Mouse (Mus musculus): Measurements from ENCODE around the gene Ero1l. TPM values are rescaled to one million over a fixed set of nuclear protein-coding genes. Genes with fewer than 3 reads are reported as not detected.

Ero1l gene
- polyA plus RNA-seq, 1 experiment from 2014 or later, result 31.0 TPM

DNA sequence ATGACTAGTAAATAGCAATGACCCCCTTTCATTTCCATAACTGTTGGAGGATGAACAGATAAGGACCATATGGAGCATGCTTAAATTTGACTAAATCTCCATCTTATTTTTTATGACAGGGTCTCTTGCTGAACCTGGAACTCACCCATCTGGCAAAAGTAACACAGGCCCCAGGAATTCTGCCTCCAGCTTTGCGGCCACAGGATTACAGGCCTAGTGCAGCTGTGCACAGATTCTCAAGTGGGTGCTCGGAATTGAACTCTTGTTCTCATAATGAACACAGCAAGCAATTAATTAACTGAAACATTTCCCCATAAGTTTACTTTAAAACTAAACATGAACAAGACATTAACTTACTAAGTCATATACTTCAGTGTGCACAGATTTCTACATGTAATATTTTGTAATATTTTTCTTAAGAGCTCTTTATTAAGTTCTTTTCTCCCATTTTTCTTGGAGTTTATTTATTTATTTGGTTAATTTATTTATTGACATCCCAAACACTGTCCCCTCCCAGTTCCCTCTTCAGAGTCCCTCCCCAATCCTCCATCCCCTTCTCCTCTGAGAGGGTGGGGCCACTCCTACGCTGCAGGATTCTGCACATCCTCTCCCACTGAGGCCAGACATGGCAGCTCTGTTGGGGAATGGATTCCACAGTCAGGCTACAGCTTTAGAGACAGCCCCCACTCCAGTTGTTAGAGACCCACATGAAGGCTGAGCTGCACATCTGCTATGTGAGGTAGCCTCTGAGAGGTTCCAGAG is 54.6 kb downstream of the Ero1l start:
- 76% methylated on average over 3 of the region's 3 CpGs for WGBS
- ATAC-seq (ENCODE audit: low read depth) (no peak), DNase-seq (ENCODE audit: low spot score) (no peak)
- Histone ChIP-seq H3K9ac (ENCODE audit: low read depth, low read length) (no peak overlapping the region), H3K4me1 (ENCODE audit: control insufficient read depth, insufficient read depth, low read length) (no peaks in the 10 kb centered on the region), H3K27ac (replicated peaks; ENCODE audit: low read depth, low read length) (no peak overlapping the region), H3K36me3 (ENCODE audit: control insufficient read depth, insufficient read depth, low read length) (no peaks in the 10 kb centered on the region; the same call in 1 of the 2 replicates), H3K4me2 (ENCODE audit: low read depth, low read length) (no peak overlapping the region), H3K4me3 (ENCODE audit: low read depth, low read length) (no peak overlapping the region), H3K9me3 (ENCODE audit: control insufficient read depth, low read length) (peaks cover 8% of the 10 kb centered on the region; the same call in 1 of the 2 replicates), H3K27me3 (replicated peaks; ENCODE audit: control insufficient read depth, insufficient read depth, low read length) (no peaks in the 10 kb centered on the region)

DNA sequence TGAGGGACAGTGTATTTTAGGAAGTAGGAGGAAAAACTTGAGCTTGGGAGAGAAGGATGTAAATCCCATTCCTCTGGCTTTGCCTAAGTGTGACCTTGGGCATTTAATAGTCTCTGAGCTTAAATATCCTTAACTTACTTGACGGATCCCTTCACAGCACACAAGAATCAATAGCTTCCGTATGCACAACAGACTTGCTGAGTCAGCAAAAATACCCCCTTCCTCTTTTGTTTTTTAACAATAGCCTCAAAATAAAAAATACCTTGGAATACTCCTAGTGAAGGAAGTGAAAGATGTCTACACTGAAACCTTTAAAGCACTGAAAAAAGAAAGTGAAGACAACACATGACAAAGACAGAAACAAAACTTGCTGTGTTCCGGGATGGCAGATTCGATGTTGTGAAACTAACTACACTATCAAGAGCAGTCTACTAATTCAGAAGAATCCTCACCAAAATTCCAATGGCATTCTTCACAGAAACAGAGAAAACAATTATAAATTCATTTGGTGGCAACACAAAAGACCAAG is 67.0 kb downstream of the Ero1l start:
- Histone ChIP-seq H3K4me2 (ENCODE audit: low read depth, low read length) (no peak overlapping the region), H3K4me1 (ENCODE audit: control insufficient read depth, insufficient read depth, low read length) (no peaks in the 10 kb centered on the region), H3K9me3 (ENCODE audit: control insufficient read depth, low read length) (no peaks in the 10 kb centered on the region), H3K9ac (ENCODE audit: low read depth, low read length) (no peak overlapping the region), H3K4me3 (ENCODE audit: low read depth, low read length) (no peak overlapping the region), H3K27ac (replicated peaks; ENCODE audit: low read depth, low read length) (no peak overlapping the region), H3K27me3 (replicated peaks; ENCODE audit: control insufficient read depth, insufficient read depth, low read length) (no peaks in the 10 kb centered on the region), H3K36me3 (ENCODE audit: control insufficient read depth, insufficient read depth, low read length) (no peaks in the 10 kb centered on the region)
- ATAC-seq (ENCODE audit: low read depth), result no peak
- 86% methylated on average over 4 of the region's 4 CpGs for WGBS
- DNase-seq (ENCODE audit: low spot score), result no peak

DNA sequence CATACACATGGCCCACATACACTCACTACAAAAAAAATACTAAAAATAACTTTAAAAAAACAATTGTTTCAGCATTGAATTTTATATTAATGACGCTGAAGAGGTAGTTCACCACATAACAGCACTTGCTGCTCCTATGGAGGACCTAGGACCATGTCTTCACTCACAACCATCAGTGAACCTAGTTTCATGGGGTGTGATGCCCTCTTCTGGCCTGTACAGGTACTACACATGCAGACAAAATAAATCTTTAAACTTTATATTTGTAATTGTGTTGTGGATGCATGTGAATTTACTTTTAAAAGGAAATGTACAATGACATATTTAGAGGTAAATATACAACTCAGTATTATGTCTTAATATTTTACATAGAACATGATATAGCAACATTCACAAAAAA is 77.0 kb downstream of the Ero1l start:
- H3K27me3 ChIP-seq (replicated peaks; ENCODE audit: control insufficient read depth, insufficient read depth, low read length), result no peaks in the 10 kb centered on the region
- no peak for DNase-seq (ENCODE audit: low spot score)
- no peak overlapping the region for H3K9ac ChIP-seq (ENCODE audit: low read depth, low read length)
- no peak for ATAC-seq (ENCODE audit: low read depth)
- H3K4me1 ChIP-seq (ENCODE audit: control insufficient read depth, insufficient read depth, low read length), result no peaks in the 10 kb centered on the region
- no peak overlapping the region for H3K27ac ChIP-seq (replicated peaks; ENCODE audit: low read depth, low read length)
- H3K4me2 ChIP-seq (ENCODE audit: low read depth, low read length), result no peak overlapping the region
- no peaks in the 10 kb centered on the region for H3K9me3 ChIP-seq (ENCODE audit: control insufficient read depth, low read length)
- H3K4me3 ChIP-seq (ENCODE audit: low read depth, low read length), result no peak overlapping the region
- 56% methylated on average over 1 of the region's 1 CpGs for WGBS
- no peaks in the 10 kb centered on the region for H3K36me3 ChIP-seq (ENCODE audit: control insufficient read depth, insufficient read depth, low read length)

DNA sequence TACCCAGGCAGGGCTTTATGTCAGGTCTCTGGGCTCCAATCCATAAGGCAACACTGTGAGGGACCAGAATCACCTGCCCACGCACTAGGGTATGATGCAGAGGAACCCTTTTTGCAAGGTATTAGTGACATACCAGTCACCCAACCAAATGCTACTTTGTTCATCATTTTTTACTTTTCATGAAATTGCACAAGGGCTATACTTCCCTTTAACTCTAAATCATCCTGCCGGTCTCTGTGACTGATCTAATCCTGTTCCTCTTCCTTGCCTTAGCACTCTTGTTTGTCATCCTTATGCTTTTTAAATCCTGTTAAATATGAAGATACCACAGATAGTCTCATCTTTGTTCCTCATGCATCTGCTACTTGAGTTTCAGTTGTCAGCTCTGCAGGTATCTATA is 79.5 kb downstream of the Ero1l start:
- Histone ChIP-seq H3K4me3 (ENCODE audit: low read depth, low read length) (no peak overlapping the region), H3K27me3 (replicated peaks; ENCODE audit: control insufficient read depth, insufficient read depth, low read length) (no peaks in the 10 kb centered on the region), H3K9me3 (ENCODE audit: control insufficient read depth, low read length) (no peaks in the 10 kb centered on the region), H3K4me2 (ENCODE audit: low read depth, low read length) (no peak overlapping the region), H3K36me3 (ENCODE audit: control insufficient read depth, insufficient read depth, low read length) (no peaks in the 10 kb centered on the region), H3K9ac (ENCODE audit: low read depth, low read length) (no peak overlapping the region), H3K4me1 (ENCODE audit: control insufficient read depth, insufficient read depth, low read length) (no peaks in the 10 kb centered on the region), H3K27ac (replicated peaks; ENCODE audit: low read depth, low read length) (no peak overlapping the region)
- ATAC-seq (ENCODE audit: low read depth) (no peak), DNase-seq (ENCODE audit: low spot score) (no peak)
- 85% methylated on average over 2 of the region's 2 CpGs for WGBS

Other genes starting within 250 kb of the Ero1l start
- gene Gpr137c, start 99.1 kb downstream of the Ero1l start, polyA plus RNA-seq (2014; fragmentation: Nextera tagmentation; extraction: Ambion mirVana), result 3.5 and 3.7 TPM in 2 replicates
- 18.0 and 18.7 TPM in 2 replicates for gene Txndc16, start 98.4 kb downstream of the Ero1l start, polyA plus RNA-seq (2014; fragmentation: Nextera tagmentation; extraction: Ambion mirVana)
- 153 and 162 TPM in 2 replicates for gene Psmc6, start 11.0 kb upstream of the Ero1l start, polyA plus RNA-seq (2014; fragmentation: Nextera tagmentation; extraction: Ambion mirVana)
- 77.4 and 77.5 TPM in 2 replicates for gene Styx, start 32.3 kb upstream of the Ero1l start, polyA plus RNA-seq (2014; fragmentation: Nextera tagmentation; extraction: Ambion mirVana)
- gene Gnpnat1, start 86.1 kb upstream of the Ero1l start, polyA plus RNA-seq (2014; fragmentation: Nextera tagmentation; extraction: Ambion mirVana), result 51.1 and 55.5 TPM in 2 replicates
- 132 and 153 TPM in 2 replicates for gene Fermt2, start 211.3 kb upstream of the Ero1l start, polyA plus RNA-seq (2014; fragmentation: Nextera tagmentation; extraction: Ambion mirVana)